Mouse (Mus musculus) kidney, embryonic 15.5 days (tissue): ENCODE data around the gene Gsdma2. TPM values are rescaled to one million over a fixed set of nuclear protein-coding genes. Genes with fewer than 3 reads are reported as not detected.
"Not testable (repeated sequence)": the region's sequence is repeated elsewhere in the genome, so short reads cannot be mapped to it uniquely, and the experiment has no call there.

Experiments
- ATAC-seq: fragments of 200-750 bp; cut with Nextera tagmentation; replicated peaks from 2 replicates; pipeline ENCODE4 v1.8.0; 2017; ENCODE audit warnings: moderate TSS enrichment; ENCODE audit not compliant: low FRiP score
- H3K27ac ChIP-seq: fragments of 300-500 bp; sonication (generic); 2 replicates; pipeline ENCODE4 v1.5.1; 2015; ENCODE audit warnings: mild to moderate bottlenecking, inconsistent platforms
- H3K27me3 ChIP-seq: fragments of 300-500 bp; sonication (generic); 2 replicates; pipeline ENCODE4 v1.6.1; 2015; ENCODE audit warnings: inconsistent platforms
- H3K36me3 ChIP-seq: fragments of 300-500 bp; sonication (generic); 2 replicates; pipeline ENCODE4 v1.6.1; 2015; ENCODE audit warnings: inconsistent platforms
- H3K4me1 ChIP-seq: fragments of 300-500 bp; sonication (generic); 2 replicates; pipeline ENCODE4 v1.6.1; 2015; ENCODE audit warnings: inconsistent platforms
- H3K4me2 ChIP-seq: fragments of 300-500 bp; sonication (generic); 2 replicates; pipeline ENCODE4 v1.6.1; 2015; ENCODE audit warnings: moderate library complexity, mild to moderate bottlenecking, inconsistent platforms
- H3K4me3 ChIP-seq: fragments of 300-500 bp; sonication (generic); replicated peaks from 2 replicates; pipeline ENCODE4 v1.5.1; 2015; ENCODE audit warnings: mild to moderate bottlenecking, inconsistent platforms
- H3K9ac ChIP-seq: fragments of 300-500 bp; sonication (generic); 2 replicates; pipeline ENCODE4 v1.6.1; 2015; ENCODE audit warnings: mild to moderate bottlenecking, inconsistent platforms
- H3K9me3 ChIP-seq: fragments of 300-500 bp; sonication (generic); replicated peaks from 2 replicates; pipeline ENCODE4 v1.6.1; 2016; ENCODE audit warnings: inconsistent platforms
- WGBS: fragments of 180-500 bp; shearing (Covaris S2); methylation state at CpG from one replicate; pipeline ENCODE4 v1.1.7; 2015; ENCODE audit warnings: mixed read lengths; 5-methylcytosine and 5-hydroxymethylcytosine counted together
- polyA plus RNA-seq: library from polyadenylated mRNA; unstranded; fragments of >200 nt; fragmentation: Nextera tagmentation; extraction: Ambion mirVana; gene quantifications from 2 replicates; pipeline ENCODE4 v1.2.1, GENCODE M21; 2015

Gsdma2 gene
- polyA plus RNA-seq, 1 experiment from 2014 or later: not detected

- Histone ChIP-seq H3K4me1 (no peaks in the 10 kb centered on the region), H3K4me2 (no peak within 1 kb of the TSS), H3K4me3 (no peak within 1 kb of the TSS), H3K9me3 (no peaks in the 10 kb centered on the region), H3K27ac (no peak within 1 kb of the TSS), H3K9ac (no peak within 1 kb of the TSS), H3K36me3 (no peaks in the 10 kb centered on the region), H3K27me3 (no peaks in the 10 kb centered on the region)
- ATAC-seq: no peak
- WGBS: 87% methylated on average over 10 of the region's 10 CpGs
Measured at GRCm38 (mm10) chr11:98625611-98626410, 20.7 kb upstream of the Gsdma2 start, which contains the start of the genes Gm12355 and Gsdma3. Gene Gm12355 (minus strand): TSS chr11:98625661. Gene Gsdma3 (plus strand): TSS chr11:98626360.

GRCm38 (mm10) chr11:98628706-98629105 lies 17.9 kb upstream of the Gsdma2 start:
- Histone ChIP-seq H3K4me1 (no peaks in the 10 kb centered on the region), H3K27me3 (peaks cover 13% of the 10 kb centered on the region), H3K27ac (no peak overlapping the region), H3K36me3 (no peaks in the 10 kb centered on the region), H3K4me3 (no peak overlapping the region), H3K9me3 (no peaks in the 10 kb centered on the region), H3K4me2 (no peak overlapping the region), H3K9ac (no peak overlapping the region)
- 98% methylated on average over 3 of the region's 3 CpGs for WGBS
- ATAC-seq: no peak

GRCm38 (mm10) chr11:98630646-98631045 lies 15.9 kb upstream of the Gsdma2 start:
- H3K36me3 ChIP-seq: no peaks in the 10 kb centered on the region

DNA sequence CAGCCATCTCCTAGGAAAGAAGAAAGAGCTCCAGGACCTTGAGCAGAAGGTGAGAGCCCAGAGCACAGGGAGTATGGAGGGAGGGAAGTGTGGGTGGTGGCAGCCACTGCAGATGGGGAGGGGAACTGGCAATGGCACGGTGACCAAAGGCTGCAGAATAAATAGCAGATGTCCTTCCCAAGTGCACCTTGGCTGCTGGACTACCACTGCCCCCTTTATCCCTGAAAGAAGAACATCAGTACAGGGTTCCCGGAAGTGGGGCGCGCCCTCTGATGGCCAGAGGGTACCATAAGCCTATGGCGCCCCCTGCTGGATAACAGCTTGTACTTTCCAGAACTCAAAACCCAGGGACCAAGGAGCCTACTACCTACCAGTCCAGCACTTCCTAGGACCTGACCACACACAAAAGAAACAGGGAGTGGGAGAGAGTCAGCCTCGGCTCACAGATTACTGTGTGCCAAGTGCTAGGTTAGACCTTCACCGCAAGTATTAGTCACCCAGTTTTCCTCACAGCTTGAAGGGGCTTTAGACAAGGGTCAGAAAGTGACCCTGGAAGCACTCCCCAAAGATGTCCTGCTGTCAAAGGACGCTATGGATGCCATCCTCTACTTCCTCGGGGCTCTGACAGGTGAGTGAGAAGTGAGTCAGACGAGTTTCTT lies 11.1 kb upstream of the Gsdma2 start:
- H3K9ac ChIP-seq, ATAC-seq, H3K27ac ChIP-seq, H3K36me3 ChIP-seq, H3K4me1 ChIP-seq, H3K9me3 ChIP-seq, H3K4me3 ChIP-seq, H3K4me2 ChIP-seq: not testable (repeated sequence)
- WGBS: 38% methylated on average over 10 of the region's 10 CpGs
- peaks cover 13% of the 10 kb centered on the region for H3K27me3 ChIP-seq

More at GRCm38 (mm10) chr11:98630646-98631045, 15.9 kb upstream of the Gsdma2 start:
- H3K27ac ChIP-seq: no peak overlapping the region
- no peak overlapping the region for H3K4me3 ChIP-seq
- H3K9me3 ChIP-seq: no peaks in the 10 kb centered on the region
- no peak overlapping the region for H3K4me2 ChIP-seq
- WGBS: 87% methylated on average over 5 of the region's 5 CpGs
- no peak for ATAC-seq
- no peaks in the 10 kb centered on the region for H3K4me1 ChIP-seq
- peaks cover 13% of the 10 kb centered on the region for H3K27me3 ChIP-seq
- no peak overlapping the region for H3K9ac ChIP-seq

DNA sequence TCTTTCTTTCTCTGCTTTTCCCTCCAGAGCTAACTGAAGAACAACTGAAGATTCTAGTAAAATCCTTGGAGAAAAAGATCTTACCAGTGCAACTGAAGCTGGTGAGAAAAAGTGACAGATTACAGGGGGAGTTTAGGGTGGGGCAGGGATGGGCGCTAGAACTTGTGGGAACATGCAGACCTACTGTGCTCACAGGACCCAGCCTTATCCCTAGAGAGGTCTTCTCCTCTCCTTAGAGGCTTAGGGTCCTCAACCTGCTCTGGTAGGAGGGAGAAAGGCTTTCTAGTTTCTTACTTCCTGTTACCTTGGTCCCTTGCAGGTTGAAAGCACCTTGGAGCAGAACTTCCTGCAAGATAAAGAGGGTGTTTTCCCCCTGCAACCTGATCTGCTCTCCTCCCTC lies 9.1 kb upstream of the Gsdma2 start:
- H3K9me3 ChIP-seq: no peaks in the 10 kb centered on the region
- H3K4me3 ChIP-seq: no peak overlapping the region
- H3K27ac ChIP-seq: no peak overlapping the region
- no peak overlapping the region for H3K4me2 ChIP-seq
- H3K9ac ChIP-seq: no peak overlapping the region
- WGBS: 68% methylated on average over 1 of the region's 1 CpGs
- no peak for ATAC-seq
- no peaks in the 10 kb centered on the region for H3K36me3 ChIP-seq
- H3K27me3 ChIP-seq: peaks cover 8% of the 10 kb centered on the region
- no peaks in the 10 kb centered on the region for H3K4me1 ChIP-seq

GRCm38 (mm10) chr11:98640091-98640490 lies 6.5 kb upstream of the Gsdma2 start:
- no peak overlapping the region for H3K4me2 ChIP-seq
- H3K9me3 ChIP-seq: no peaks in the 10 kb centered on the region
- H3K9ac ChIP-seq: no peak overlapping the region
- WGBS: 67% methylated on average over 5 of the region's 5 CpGs
- H3K4me1 ChIP-seq: no peaks in the 10 kb centered on the region
- ATAC-seq: no peak
- H3K27ac ChIP-seq: no peak overlapping the region
- H3K36me3 ChIP-seq: no peaks in the 10 kb centered on the region
- H3K4me3 ChIP-seq: no peak overlapping the region
- H3K27me3 ChIP-seq: no peaks in the 10 kb centered on the region

GRCm38 (mm10) chr11:98644757-98645156 lies 1.8 kb upstream of the Gsdma2 start:
- no peak overlapping the region for H3K9ac ChIP-seq
- 81% methylated on average over 3 of the region's 3 CpGs for WGBS
- H3K4me3 ChIP-seq: no peak overlapping the region
- ATAC-seq: no peak
- peaks cover 23% of the 10 kb centered on the region for H3K27me3 ChIP-seq
- H3K4me1 ChIP-seq: 0 out of 2 replicates have a peak, but pooled peaks cover 2% of the 10 kb centered on the region
- H3K27ac ChIP-seq: no peak overlapping the region
- no peaks in the 10 kb centered on the region for H3K36me3 ChIP-seq
- H3K9me3 ChIP-seq: no peaks in the 10 kb centered on the region
- no peak overlapping the region for H3K4me2 ChIP-seq

DNA sequence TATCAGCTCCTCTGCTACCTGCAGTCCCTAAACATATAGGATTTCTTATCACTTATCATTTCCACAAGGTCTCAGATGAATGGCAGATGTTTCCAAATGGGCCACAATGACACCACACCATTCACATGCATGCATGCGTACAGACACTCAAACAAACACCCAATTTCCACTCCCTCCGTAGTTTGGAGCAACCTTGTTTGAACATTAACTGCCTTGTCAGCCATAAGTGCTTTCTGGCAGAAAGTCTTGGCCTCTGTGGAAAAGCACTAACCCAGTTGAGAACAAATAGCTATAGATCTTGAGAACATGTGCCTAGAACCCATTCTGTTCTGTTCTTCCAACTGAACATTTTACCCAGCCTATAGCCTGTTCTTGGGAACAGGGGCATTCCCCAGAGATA lies 613 bp upstream of the Gsdma2 start:
- no peak overlapping the region for H3K4me2 ChIP-seq
- no peaks in the 10 kb centered on the region for H3K36me3 ChIP-seq
- no peak overlapping the region for H3K9ac ChIP-seq
- no peak for ATAC-seq
- 64% methylated on average over 2 of the region's 2 CpGs for WGBS
- H3K4me3 ChIP-seq: no peak overlapping the region
- H3K27ac ChIP-seq: no peak overlapping the region
- H3K4me1 ChIP-seq: 0 out of 2 replicates have a peak, but pooled peaks cover 2% of the 10 kb centered on the region
- H3K27me3 ChIP-seq: peaks cover 27% of the 10 kb centered on the region
- H3K9me3 ChIP-seq: no peaks in the 10 kb centered on the region

- H3K27me3 ChIP-seq: peaks cover 14% of the 10 kb centered on the region; the same call in 1 of the 2 replicates
- not testable (repeated sequence) for H3K9ac ChIP-seq, H3K9me3 ChIP-seq, H3K27ac ChIP-seq, H3K4me1 ChIP-seq, H3K4me2 ChIP-seq, H3K4me3 ChIP-seq, ATAC-seq, H3K36me3 ChIP-seq
- WGBS: 17% methylated on average over 7 of the region's 7 CpGs
Measured at GRCm38 (mm10) chr11:98655076-98655475, 8.5 kb downstream of the Gsdma2 start.

DNA sequence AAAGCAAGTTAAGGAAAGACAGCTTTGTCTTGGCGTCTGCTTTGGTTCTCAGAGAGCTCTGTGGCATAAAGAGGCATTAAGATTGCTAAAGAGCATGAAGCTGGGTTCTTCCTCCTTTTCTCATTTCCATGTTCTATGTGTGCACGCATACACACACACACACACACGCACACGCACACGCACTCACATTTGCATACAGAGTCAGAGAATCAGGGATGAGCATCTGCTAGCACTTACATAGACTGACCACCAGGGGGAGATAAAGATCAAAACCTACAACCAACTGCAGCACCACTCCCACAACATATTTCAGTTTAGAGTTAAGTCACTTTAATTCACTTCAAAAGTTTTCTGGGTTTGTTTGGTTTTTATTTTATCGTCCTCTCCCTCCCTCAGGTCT lies 14.0 kb downstream of the Gsdma2 start:
- no peak; the same call in 1 of the 2 replicates for ATAC-seq
- Histone ChIP-seq H3K4me1 (peaks cover 6% of the 10 kb centered on the region), H3K9me3 (no peaks in the 10 kb centered on the region), H3K27me3 (0 out of 2 replicates have a peak, but pooled peaks cover 7% of the 10 kb centered on the region), H3K36me3 (no peaks in the 10 kb centered on the region), H3K27ac (no peak overlapping the region), H3K4me2 (peak overlapping the region; percentile 33), H3K4me3 (no peak overlapping the region), H3K9ac (no peak overlapping the region)
- 9% methylated on average over 6 of the region's 6 CpGs for WGBS

DNA sequence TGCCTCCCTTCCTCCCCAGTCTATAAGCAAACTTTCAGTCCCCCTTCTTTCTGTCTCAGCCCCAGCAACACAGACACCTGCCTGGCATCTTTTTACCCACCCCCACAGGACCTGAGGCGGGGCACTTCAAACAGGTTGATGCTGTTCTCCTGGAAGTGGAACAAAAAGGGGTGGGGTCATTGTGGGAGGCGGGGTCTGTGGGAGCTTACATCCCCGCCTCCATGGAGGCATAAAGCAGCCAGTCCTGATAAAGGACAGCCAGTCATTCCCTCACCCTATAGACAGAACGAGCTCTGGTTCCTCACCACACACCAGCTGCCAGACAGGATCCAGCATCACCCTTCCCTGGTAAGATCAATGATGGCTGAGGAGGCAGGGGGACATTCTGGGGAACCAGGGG lies 17.5 kb downstream of the Gsdma2 start, which contains the start of gene Gsdma:
Gsdma (plus strand) TSS at position 261 of the 400 bp plus-strand sequence.
- ATAC-seq: no peak
- peaks cover 26% of the 10 kb centered on the region for H3K27me3 ChIP-seq
- H3K36me3 ChIP-seq: no peaks in the 10 kb centered on the region
- no peaks in the 10 kb centered on the region for H3K9me3 ChIP-seq
- no peak within 1 kb of the TSS for H3K27ac ChIP-seq
- H3K9ac ChIP-seq: no peak within 1 kb of the TSS
- H3K4me2 ChIP-seq: no peak within 1 kb of the TSS
- WGBS: 27% methylated on average over 4 of the region's 4 CpGs
- H3K4me1 ChIP-seq: peaks cover 6% of the 10 kb centered on the region
- H3K4me3 ChIP-seq: no peak within 1 kb of the TSS

DNA sequence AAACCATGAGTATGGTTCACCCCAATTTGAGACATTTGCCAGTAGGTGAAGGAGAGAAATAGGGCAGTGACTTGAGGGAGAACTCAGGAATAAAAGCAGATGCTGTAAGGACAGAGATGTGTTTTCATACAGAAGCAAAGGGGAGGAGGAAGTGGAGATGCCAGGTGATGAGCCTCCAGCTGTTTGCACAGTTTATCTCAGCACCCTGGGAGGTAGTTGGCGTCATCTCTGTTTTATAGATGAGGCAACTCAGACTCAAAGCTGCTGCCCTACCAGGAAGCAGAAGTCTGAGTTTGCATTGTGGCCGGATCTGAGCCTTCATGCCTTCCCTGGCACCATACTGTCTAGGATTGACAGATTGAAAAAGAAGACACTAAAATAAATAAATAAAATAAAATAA lies 22.4 kb downstream of the Gsdma2 start:
- 58% methylated on average over 2 of the region's 2 CpGs for WGBS
- Histone ChIP-seq H3K4me1 (0 out of 2 replicates have a peak, but pooled peaks cover 2% of the 10 kb centered on the region), H3K4me2 (no peak overlapping the region), H3K27me3 (peaks cover 43% of the 10 kb centered on the region), H3K36me3 (no peaks in the 10 kb centered on the region), H3K4me3 (no peak overlapping the region), H3K27ac (no peak overlapping the region), H3K9me3 (no peaks in the 10 kb centered on the region), H3K9ac (no peak overlapping the region)
- no peak for ATAC-seq
